In genomic region chr8:85364628-85365027, GRCm38 (mm10) we compare ENCODE assay signal across 14 mouse cellular contexts. TPM values are rescaled to one million over a fixed set of nuclear protein-coding genes. Genes with fewer than 3 reads are reported as not detected.
DNase-seq lines count a peak whose midpoint lies in the region; ATAC-seq and TF ChIP-seq lines count a peak whose summit lies in the region.
"Had no signal": no experiment of that assay in that cellular context is flagged by ENCODE, and none has a peak within 500 bp of the region (broad histone marks: within the 10 kb centered on the region; RNA-seq: fewer than 3 reads in every experiment).

No protein-coding gene starts in this region.

- no peak for ATAC-seq in hindbrain, embryonic 11.5 days (ENCODE audit: low FRiP score)
- ATAC-seq in embryonic facial prominence, embryonic 14.5 days (ENCODE audit: low read depth) = no peak

- H3K4me1 ChIP-seq in hindbrain, embryonic 10.5 days (replicated peaks) = peaks cover 11% of the 10 kb centered on the region
- no peaks in the 10 kb centered on the region for H3K4me1 ChIP-seq in hindbrain, embryonic 11.5 days (replicated peaks; ENCODE audit: control insufficient read depth, insufficient read depth, low read length)
- H3K4me1 ChIP-seq in E14TG2a.4 (replicated peaks; ENCODE audit: low read depth, low read length) = peaks cover 7% of the 10 kb centered on the region
- H3K4me1 ChIP-seq in embryonic facial prominence, embryonic 14.5 days (ENCODE audit: control insufficient read depth, insufficient read depth, low read length) = peaks cover 11% of the 10 kb centered on the region

- 86% methylated on average over 11 of the region's 11 CpGs for WGBS in hindbrain, embryonic 10.5 days
- 84% methylated on average over 11 of the region's 11 CpGs for WGBS in hindbrain, embryonic 11.5 days
- 71% methylated on average over 11 of the region's 11 CpGs for WGBS in embryonic facial prominence, embryonic 14.5 days

- H3K4me2 ChIP-seq in hindbrain, embryonic 11.5 days (replicated peaks; ENCODE audit: low read depth, low read length) = no peak overlapping the region
- peak overlapping the region; percentile 16; the same call in 1 of the 2 replicates for H3K4me2 ChIP-seq in embryonic facial prominence, embryonic 14.5 days (ENCODE audit: low read depth, low read length)

- no peak overlapping the region for H3K9ac ChIP-seq in hindbrain, embryonic 11.5 days (ENCODE audit: low read depth, low read length)
- H3K9ac ChIP-seq in embryonic facial prominence, embryonic 14.5 days (ENCODE audit: low read depth, low read length) = no peak overlapping the region

- no peaks in the 10 kb centered on the region for H3K9me3 ChIP-seq in hindbrain, embryonic 10.5 days
- H3K9me3 ChIP-seq in hindbrain, embryonic 11.5 days (ENCODE audit: control insufficient read depth, low read length) = no peaks in the 10 kb centered on the region
- H3K9me3 ChIP-seq in E14TG2a.4 (ENCODE audit: low read length) = no peaks in the 10 kb centered on the region
- H3K9me3 ChIP-seq in embryonic facial prominence, embryonic 14.5 days (ENCODE audit: control insufficient read depth, low read length) = no peaks in the 10 kb centered on the region

- H3K4me3 ChIP-seq in hindbrain, embryonic 10.5 days = no peak overlapping the region
- no peak overlapping the region for H3K4me3 ChIP-seq in hindbrain, embryonic 11.5 days (ENCODE audit: low read depth, low read length)
- H3K4me3 ChIP-seq in E14TG2a.4 (replicated peaks; ENCODE audit: low read length) = peak overlapping the region; percentile 48
- no peak overlapping the region for H3K4me3 ChIP-seq in embryonic facial prominence, embryonic 14.5 days (ENCODE audit: low read depth, low read length)
- H3K4me3 ChIP-seq: layer of hippocampus, adult 2 months had no signal

- H3K27me3 ChIP-seq in hindbrain, embryonic 10.5 days (ENCODE audit: insufficient read depth, poor library complexity, severe bottlenecking) = no peaks in the 10 kb centered on the region
- no peaks in the 10 kb centered on the region for H3K27me3 ChIP-seq in hindbrain, embryonic 11.5 days (ENCODE audit: control insufficient read depth, insufficient read depth, low read length)
- no peaks in the 10 kb centered on the region for H3K27me3 ChIP-seq in E14TG2a.4 (ENCODE audit: insufficient read depth, low read length)
- H3K27me3 ChIP-seq in embryonic facial prominence, embryonic 14.5 days (replicated peaks; ENCODE audit: control insufficient read depth, insufficient read depth, low read length) = no peaks in the 10 kb centered on the region
- H3K27me3 ChIP-seq: CH12.LX had no signal

- DNase-seq in hindbrain, embryonic 10.5 days (ENCODE audit: low spot score) = no peak
- no peak for DNase-seq in hindbrain, embryonic 11.5 days (ENCODE audit: low spot score)
- DNase-seq in embryonic facial prominence, embryonic 14.5 days (ENCODE audit: low spot score) = no peak
- peak; percentile 49 for DNase-seq in heart, postnatal 4 days
- no peak for DNase-seq in right cerebral cortex, postnatal 4 days
- DNase-seq in retina, postnatal 1 day = no peak
- DNase-seq in cerebellum, adult 11-12 months = no peak
- DNase-seq: cerebellum, postnatal 36 days; gastrocnemius, postnatal 14 days; lung, postnatal 4 days; thymus, postnatal 25 days had no signal

- TF ChIP-seq CTCF in E14TG2a.4 (conservative IDR thresholded peaks at IDR 0.05; ENCODE audit: low read length) = no peak

- no peaks in the 10 kb centered on the region for H3K36me3 ChIP-seq in hindbrain, embryonic 10.5 days
- H3K36me3 ChIP-seq in hindbrain, embryonic 11.5 days (ENCODE audit: control insufficient read depth, insufficient read depth, low read length) = no peaks in the 10 kb centered on the region
- no peaks in the 10 kb centered on the region for H3K36me3 ChIP-seq in E14TG2a.4 (ENCODE audit: insufficient read depth, low read length)
- H3K36me3 ChIP-seq in embryonic facial prominence, embryonic 14.5 days (ENCODE audit: control insufficient read depth, insufficient read depth, low read length) = no peaks in the 10 kb centered on the region

- peak overlapping the region; percentile 77 for H3K27ac ChIP-seq in hindbrain, embryonic 10.5 days
- no peak overlapping the region for H3K27ac ChIP-seq in hindbrain, embryonic 11.5 days (ENCODE audit: low read depth, low read length)
- H3K27ac ChIP-seq in embryonic facial prominence, embryonic 14.5 days (replicated peaks; ENCODE audit: low read depth, low read length) = peak overlapping the region; percentile 78
- H3K27ac ChIP-seq: layer of hippocampus, adult 2 months had no signal

RNA-seq across cellular contexts. Expression of gene Mylk3, which starts 21.5 kb away (rescaled TPM):
- polyA plus RNA-seq in hindbrain, embryonic 10.5 days (2016; fragmentation: Nextera tagmentation; extraction: Ambion mirVana) = 1.2 and 1.3 TPM in 2 replicates
- polyA plus RNA-seq in hindbrain, embryonic 11.5 days (2014; fragmentation: Nextera tagmentation; extraction: Ambion mirVana) = 1.2 and 2.1 TPM in 2 replicates
- 2.3 and 2.8 TPM in 2 replicates for polyA plus RNA-seq in embryonic facial prominence, embryonic 14.5 days (2014; fragmentation: Nextera tagmentation; extraction: Ambion mirVana)
- 100 to 1,000 TPM; 245 to 262 TPM for total RNA-seq in heart, postnatal 4 days (2021)
